Mouse (Mus musculus) ovary, postnatal 36 days (tissue): ENCODE results near the gene Traf1.
A peak's percentile ranks its signal among the peaks of the same experiment; 100 is the strongest.

Experiments used
- DNase-seq: peaks from one replicate; pipeline ENCODE4 v3.0.0; 2022; ENCODE audit warnings: low spot score, mixed read lengths

Traf1 gene

GRCm38 (mm10) chr2:34961481-34962036, at the start of gene Traf1:
Gene Traf1, minus strand, starts transcription at chr2:34961772.
- DNase-seq = peak; percentile 78

GRCm38 (mm10) chr2:34998956-34999355, 37.4 kb upstream of the Traf1 start:
- no peak for DNase-seq

GRCm38 (mm10) chr2:34996506-34996905, 34.9 kb upstream of the Traf1 start:
- DNase-seq = no peak

- no peak for DNase-seq
These were observed 32.3 kb upstream of the Traf1 start for GRCm38 (mm10) chr2:34993696-34994356.

GRCm38 (mm10) chr2:34992729-34993695, 31.4 kb upstream of the Traf1 start:
- DNase-seq = no peak

GRCm38 (mm10) chr2:34991966-34992365, 30.4 kb upstream of the Traf1 start:
- no peak for DNase-seq

- DNase-seq = no peak
These were observed 28.2 kb upstream of the Traf1 start for GRCm38 (mm10) chr2:34989749-34990148.

- no peak for DNase-seq
These were observed 26.0 kb upstream of the Traf1 start for GRCm38 (mm10) chr2:34987595-34987994.

- DNase-seq = no peak
These were observed 23.3 kb upstream of the Traf1 start for GRCm38 (mm10) chr2:34984885-34985284.

- DNase-seq = no peak
These were observed 21.5 kb upstream of the Traf1 start for GRCm38 (mm10) chr2:34982906-34983698.

GRCm38 (mm10) chr2:34982096-34982724, 20.6 kb upstream of the Traf1 start:
- no peak for DNase-seq

GRCm38 (mm10) chr2:34979459-34980011, 18.0 kb upstream of the Traf1 start:
- DNase-seq = no peak

GRCm38 (mm10) chr2:34978226-34978625, 16.7 kb upstream of the Traf1 start:
- DNase-seq = no peak

GRCm38 (mm10) chr2:34976945-34977658, 15.5 kb upstream of the Traf1 start:
- DNase-seq = no peak

- DNase-seq = no peak
These were observed 14.9 kb upstream of the Traf1 start for GRCm38 (mm10) chr2:34976447-34976846.

GRCm38 (mm10) chr2:34973087-34973486, 11.5 kb upstream of the Traf1 start:
- DNase-seq = no peak

- no peak for DNase-seq
These were observed 9.7 kb upstream of the Traf1 start for GRCm38 (mm10) chr2:34971080-34971888.

- peak; percentile 77 for DNase-seq
These were observed 8.6 kb upstream of the Traf1 start for GRCm38 (mm10) chr2:34970092-34970750.

- peak; percentile 59 for DNase-seq
These were observed 7.6 kb upstream of the Traf1 start for GRCm38 (mm10) chr2:34969166-34969565.
